Mouse (Mus musculus) testis, adult 2 months (tissue): Measurements from ENCODE around the gene Prnp.

ENCODE experiments used
- CTCF ChIP-seq: fragments of 200-500 bp; IDR thresholded peaks from 2 replicates; pipeline ENCODE4 v1.5.1; 2012; ENCODE audit warnings: low read depth, mild to moderate bottlenecking, inconsistent platforms, low read length, moderate library complexity; ENCODE audit not compliant: control insufficient read depth, insufficient read depth, insufficient replicate concordance
- POLR2A ChIP-seq: fragments of 200-500 bp; IDR thresholded peaks from 2 replicates; pipeline ENCODE4 v1.6.1; 2012; ENCODE audit warnings: low read depth, mild to moderate bottlenecking, inconsistent platforms, low read length, moderate library complexity; ENCODE audit not compliant: control insufficient read depth

- TF ChIP-seq CTCF = no peak
- no peak for TF ChIP-seq POLR2A
Observed at GRCm38 (mm10) chr2:131886503-131887160, 23.1 kb upstream of the Prnp start.
